Mouse (Mus musculus) adrenal gland, adult 8-10 months (tissue): ENCODE results near the gene Areg. TPM values are rescaled to one million over a fixed set of nuclear protein-coding genes. Genes with fewer than 3 reads are reported as not detected.

Experiments used
- DNase-seq: peaks from one replicate; pipeline ENCODE4 v3.0.0; 2022
- total RNA-seq, 4 experiments: library from RNA; stranded (reverse); gene quantifications; 2 replicates each; pipeline ENCODE4 v1.2.4; 2022

Areg gene
- total RNA-seq, result not detected

GRCm38 (mm10) chr5:91139446-91139873, at the start of gene Areg:
Gene Areg (plus strand): TSS chr5:91139599.
- DNase-seq, result no peak

GRCm38 (mm10) chr5:91090301-91090700, 49.1 kb upstream of the Areg start:
- DNase-seq, result no peak

GRCm38 (mm10) chr5:91097911-91098614, 41.3 kb upstream of the Areg start:
- no peak for DNase-seq

- no peak for DNase-seq
Measured at GRCm38 (mm10) chr5:91101742-91102141, 37.7 kb upstream of the Areg start.

GRCm38 (mm10) chr5:91103943-91104665, 35.3 kb upstream of the Areg start:
- DNase-seq, result no peak

- DNase-seq, result no peak
Measured at GRCm38 (mm10) chr5:91106248-91106647, 33.2 kb upstream of the Areg start.

- DNase-seq, result no peak
Measured at GRCm38 (mm10) chr5:91110023-91110670, 29.3 kb upstream of the Areg start.

GRCm38 (mm10) chr5:91111019-91111418, 28.4 kb upstream of the Areg start:
- DNase-seq, result no peak

- DNase-seq, result no peak
Measured at GRCm38 (mm10) chr5:91113967-91114366, 25.4 kb upstream of the Areg start.

- no peak for DNase-seq
Measured at GRCm38 (mm10) chr5:91114574-91114973, 24.8 kb upstream of the Areg start.

GRCm38 (mm10) chr5:91118618-91119017, 20.8 kb upstream of the Areg start:
- no peak for DNase-seq

- no peak for DNase-seq
Measured at GRCm38 (mm10) chr5:91123404-91123803, 16.0 kb upstream of the Areg start.

- no peak for DNase-seq
Measured at GRCm38 (mm10) chr5:91124140-91124539, 15.3 kb upstream of the Areg start.

- DNase-seq, result no peak
Measured at GRCm38 (mm10) chr5:91126623-91127022, 12.8 kb upstream of the Areg start.

GRCm38 (mm10) chr5:91134961-91135360, 4.4 kb upstream of the Areg start:
- no peak for DNase-seq

- DNase-seq, result no peak
Measured at GRCm38 (mm10) chr5:91138970-91139369, 429 bp upstream of the Areg start.

- DNase-seq, result no peak
Measured at GRCm38 (mm10) chr5:91140896-91141448, 1.6 kb downstream of the Areg start.

- DNase-seq, result no peak
Measured at GRCm38 (mm10) chr5:91144971-91145370, 5.6 kb downstream of the Areg start.

GRCm38 (mm10) chr5:91147001-91147400, 7.6 kb downstream of the Areg start:
- no peak for DNase-seq

- no peak for DNase-seq
Measured at GRCm38 (mm10) chr5:91148054-91148453, 8.7 kb downstream of the Areg start.

- no peak for DNase-seq
Measured at GRCm38 (mm10) chr5:91156677-91157076, 17.3 kb downstream of the Areg start.

- DNase-seq, result no peak
Measured at GRCm38 (mm10) chr5:91157169-91157568, 17.8 kb downstream of the Areg start.

- DNase-seq, result no peak
Measured at GRCm38 (mm10) chr5:91162787-91163186, 23.4 kb downstream of the Areg start.
